Mouse (Mus musculus): ENCODE results near the gene Ces2c.
"Not testable (repeated sequence)": the region's sequence is repeated elsewhere in the genome, so short reads cannot be mapped to it uniquely, and the experiment has no call there.

Ces2c gene

DNA sequence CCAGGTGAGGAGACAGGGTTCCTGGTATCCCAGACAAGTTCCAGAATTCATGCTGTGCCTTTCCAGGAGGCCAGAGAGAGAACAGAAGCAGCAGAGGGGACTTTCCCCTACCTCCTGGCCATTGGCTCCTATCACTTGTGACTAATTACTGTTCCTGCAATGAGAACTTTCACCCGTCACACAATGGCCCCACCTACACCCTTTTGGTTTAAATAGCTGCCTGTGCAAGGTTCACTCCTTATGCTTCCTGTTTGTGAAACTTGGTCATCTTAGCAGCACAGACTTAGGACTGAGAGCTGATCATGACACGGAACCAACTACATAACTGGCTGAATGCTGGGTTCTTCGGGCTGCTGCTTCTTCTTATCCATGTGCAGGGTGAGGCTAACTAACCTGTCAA is at the start of gene Ces2c:
Gene Ces2c (plus strand): TSS at position 238 of the 400 bp plus-strand sequence.
- peak; percentile 86 for DNase-seq

DNA sequence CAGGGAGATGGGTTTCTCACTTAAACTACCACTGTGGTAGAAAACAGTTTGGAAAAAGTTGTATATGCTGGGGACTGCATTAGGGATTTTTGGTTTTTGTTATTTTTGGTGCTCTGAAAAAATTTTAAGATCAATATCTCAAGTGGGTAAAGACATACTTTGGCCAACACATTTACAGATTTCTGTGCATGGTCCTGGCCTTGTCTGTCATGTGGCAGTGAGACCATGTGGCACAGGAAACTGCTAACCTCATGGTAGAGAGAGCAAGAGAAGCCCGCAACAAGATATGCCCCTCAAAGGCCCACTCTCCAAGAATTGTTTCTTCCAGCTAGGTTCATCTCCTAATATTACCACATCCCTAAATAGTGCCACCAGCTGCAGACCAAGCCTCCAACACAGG is 47.5 kb upstream of the Ces2c start:
- DNase-seq, result no peak

DNA sequence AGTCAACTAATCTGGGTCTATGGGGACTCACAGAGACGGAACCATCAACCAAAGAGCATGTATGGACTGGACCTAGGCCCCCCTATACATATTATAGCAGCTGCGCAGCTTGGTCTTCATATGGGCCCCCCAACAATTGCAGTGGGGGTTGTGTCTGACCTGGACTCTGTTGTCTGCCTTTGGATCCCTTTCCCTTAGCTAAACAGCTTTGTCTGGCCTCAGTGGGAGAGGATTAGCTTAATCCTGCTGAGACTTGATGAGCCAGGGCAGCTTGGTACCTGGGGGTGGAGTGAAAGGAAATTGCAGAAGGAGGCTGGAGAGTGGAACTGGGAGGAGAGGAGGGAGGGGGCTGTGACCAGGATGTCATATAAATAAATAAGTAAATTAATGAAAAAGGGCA is 40.7 kb upstream of the Ces2c start:
- no peak for DNase-seq

DNA sequence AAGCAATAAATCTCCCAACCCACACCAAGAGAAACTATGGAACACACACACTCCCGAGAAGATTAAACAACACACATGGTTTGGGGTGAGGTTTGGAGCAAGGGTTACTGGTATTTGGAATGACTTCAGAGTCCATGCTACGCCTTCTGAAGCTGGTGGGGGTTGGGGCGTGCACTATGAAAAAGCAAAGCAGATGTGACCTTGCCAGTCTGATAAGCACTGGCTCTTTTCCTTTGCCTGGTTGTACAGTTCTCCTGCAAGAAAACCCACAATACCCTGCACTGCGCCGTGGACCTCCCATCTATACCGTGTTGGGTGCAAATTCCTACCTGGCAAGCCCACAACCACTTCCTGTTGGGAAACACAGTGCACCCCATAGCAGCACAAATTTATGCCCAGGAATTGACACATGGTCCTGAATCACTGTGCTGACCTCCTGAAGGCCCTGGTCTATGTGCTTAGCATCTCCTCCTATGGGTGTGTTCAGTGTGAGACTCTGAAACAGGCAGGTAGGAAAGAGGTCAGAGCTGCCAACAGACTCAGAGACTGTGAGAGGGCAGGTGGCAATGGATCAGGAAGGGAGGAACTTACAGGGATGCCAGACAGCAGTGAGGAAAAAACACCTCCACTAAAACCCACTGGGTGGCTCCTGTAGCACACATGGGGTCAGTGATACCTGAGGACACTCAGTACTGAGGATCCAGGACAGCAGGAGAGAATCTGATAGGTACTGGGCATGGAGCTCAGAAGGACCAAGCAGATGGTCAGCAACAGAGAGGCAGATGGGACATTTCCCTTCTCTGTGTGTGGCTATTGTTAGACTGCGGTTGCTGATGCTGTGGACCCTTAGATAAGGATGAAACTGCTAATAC is 38.1 kb upstream of the Ces2c start:
- DNase-seq, result no peak

DNA sequence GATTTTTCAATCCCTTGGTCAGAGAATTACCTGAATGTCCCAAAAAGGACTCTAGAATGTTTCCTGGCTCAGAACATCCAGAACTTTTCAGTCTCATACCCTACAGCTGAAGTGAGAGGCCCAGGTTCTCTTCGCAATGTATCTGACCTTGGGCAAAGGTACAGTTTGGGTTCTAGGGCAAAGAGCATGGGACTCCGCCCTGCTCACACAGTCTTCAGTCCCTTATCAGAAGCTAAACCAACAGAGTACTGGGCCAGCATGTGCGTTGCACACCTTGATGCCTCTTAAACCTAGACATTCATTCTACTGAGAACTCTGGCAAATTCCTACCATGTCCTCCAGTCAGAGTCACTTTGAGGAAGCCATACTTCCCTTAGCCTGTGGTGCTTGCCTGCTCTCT is 37.4 kb upstream of the Ces2c start:
- DNase-seq, result no peak

DNA sequence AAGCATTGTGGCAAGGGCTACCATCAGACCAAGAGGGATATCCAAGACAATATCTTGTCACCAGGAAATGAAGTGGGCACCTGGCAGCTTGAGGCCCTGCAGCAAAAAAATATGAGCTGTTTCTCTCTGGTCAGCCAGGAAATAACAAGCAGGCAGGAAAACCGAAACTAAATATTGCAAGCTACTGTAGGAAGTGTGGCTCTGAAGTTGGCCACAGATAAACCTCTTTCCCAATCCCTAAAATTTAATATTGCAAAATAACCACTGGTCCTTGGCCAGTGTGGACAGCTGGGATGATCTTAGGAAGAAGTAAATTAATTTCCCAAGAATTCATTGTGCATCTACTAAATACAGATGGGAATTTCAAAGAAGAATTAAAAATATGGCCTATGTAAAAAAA is 20.0 kb upstream of the Ces2c start:
- DNase-seq, result peak; percentile 13

DNA sequence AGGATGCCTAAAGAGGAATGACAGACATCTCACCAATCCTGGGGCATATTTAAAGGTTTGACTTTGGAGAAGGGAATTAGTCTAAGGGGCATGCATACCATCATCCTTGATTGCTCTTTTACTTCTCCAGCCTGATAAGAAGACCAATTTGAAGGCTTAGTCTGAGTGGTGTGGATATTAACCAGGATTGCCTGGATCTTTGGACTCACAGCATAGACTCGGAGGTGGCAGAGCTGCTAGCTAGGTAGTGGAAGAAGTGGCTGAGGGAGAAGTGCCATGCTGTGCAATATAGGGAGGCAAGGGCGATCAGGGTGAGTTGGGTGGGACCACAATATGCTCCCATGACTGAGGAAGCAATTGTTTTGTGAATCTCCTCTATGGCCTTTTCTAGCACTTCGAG is 18.6 kb upstream of the Ces2c start:
- peak; percentile 44 for DNase-seq

DNA sequence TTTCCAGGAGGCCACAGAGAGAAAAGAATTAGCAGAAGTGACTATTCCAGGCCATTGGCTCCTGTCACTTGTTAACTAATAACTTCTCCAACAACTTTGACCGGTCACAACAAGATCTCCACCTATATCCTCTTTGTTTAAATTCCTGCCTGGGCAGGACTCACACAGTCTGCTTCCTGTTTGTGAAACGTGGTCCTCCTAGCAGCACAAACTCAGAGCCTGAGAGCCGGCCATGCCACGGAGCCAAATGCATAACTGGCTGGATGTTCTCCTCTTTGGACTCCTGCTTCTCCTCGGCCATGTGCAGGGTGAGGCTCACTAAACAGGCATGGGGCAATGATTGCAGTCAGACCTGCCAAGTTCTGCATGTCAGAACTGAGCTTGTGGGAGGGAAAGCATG is 15.4 kb upstream of the Ces2c start, which contains the start of gene Ces2b:
Gene Ces2b (plus strand): TSS at position 133 of the 400 bp plus-strand sequence.
- DNase-seq, result peak; percentile 51

DNA sequence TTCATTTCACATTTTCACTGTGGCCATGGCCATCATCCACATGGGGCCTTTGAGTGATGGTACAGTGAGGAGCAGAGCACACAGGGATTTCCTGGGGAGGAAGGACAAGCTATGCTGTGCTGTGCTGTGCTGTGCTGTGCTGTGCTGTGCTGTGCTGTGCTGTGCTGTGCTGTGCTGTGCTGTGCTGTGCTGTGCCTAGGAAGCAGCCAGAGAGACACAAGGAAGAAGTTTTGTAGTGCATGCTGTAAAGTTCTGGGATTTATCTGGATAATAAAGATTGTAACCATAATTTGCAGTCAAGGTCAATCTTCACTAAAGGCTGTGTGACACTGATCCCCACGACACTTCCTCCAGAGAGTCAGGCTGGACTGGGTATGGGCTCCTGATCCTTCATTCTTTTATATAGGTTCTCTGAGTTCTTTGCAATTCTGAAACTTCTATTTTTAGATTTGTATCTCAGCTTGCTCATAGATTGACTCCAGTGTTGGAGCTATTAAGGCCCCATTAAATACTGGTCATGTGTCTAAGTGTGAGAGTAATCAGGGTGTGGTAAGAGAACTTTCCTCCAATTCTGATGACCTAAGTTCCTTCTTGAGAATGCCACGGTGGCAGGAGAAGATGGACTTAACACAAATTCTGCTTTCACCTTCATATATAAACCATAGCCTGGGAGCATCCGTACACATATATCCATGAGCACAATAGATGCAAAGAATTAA is 5.3 kb upstream of the Ces2c start:
- no peak for DNase-seq

DNA sequence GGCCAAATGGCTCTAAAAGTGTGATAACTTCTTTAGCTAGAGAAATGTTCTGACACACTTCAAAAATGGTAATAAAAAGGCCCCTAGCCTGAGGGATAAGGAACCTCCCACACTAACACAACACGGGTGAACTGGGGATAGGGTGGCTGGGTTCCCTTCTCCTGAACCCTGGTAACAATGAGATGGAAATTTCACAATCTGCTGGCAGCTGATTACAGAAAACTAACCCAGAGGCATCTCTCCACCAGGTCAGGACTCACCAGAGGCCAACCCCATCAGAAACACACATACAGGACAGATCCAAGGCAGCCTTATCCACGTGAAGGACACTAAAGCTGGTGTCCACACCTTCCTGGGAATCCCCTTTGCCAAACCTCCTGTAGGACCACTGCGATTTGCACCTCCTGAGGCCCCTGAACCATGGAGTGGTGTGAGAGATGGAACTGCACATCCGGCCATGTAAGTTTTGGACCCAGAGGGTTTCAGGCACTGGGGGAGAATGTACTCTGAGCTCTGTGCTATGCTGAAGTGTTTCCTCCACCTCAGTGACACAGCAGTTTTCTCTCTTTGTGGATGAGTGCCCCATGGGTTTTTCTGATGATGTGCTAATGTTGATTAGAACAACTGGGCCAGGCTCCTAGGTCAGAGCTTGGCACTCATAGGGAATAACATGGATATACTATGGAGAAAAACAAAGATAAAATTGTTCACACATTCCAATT is 1.0 kb downstream of the Ces2c start:
- DNase-seq, result peak; percentile 40

DNA sequence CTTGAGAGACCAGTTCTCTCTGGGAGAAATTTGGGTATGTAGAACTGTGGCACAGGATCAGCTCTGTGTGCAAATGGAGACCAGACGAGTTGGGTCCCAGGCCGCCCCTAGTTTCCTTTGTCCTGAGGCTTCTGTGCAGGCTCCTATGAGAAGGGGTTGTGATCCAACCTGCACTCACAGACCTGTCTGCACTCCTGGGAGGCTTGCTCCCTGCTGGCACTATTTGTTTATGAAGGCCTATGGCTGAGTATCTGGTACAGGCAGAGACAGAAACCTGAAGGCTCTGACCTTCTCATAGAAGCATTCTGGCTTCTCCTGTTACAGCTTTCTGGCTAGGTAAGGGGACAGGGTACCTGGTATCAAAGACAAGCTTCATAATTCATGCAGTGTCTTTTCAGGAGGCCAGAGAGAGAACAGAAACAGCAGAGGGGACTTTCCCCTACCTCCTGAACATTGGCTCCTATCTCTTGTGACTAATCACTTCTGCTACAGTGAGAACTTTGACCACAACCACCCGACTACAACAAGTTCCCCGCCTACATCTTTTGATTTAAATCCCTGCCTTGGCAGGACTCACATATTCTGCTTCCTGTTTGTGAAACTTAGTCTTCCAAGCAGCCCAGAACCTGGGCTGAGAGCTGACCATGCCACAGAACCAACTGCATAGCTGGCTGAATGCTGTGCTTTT is 20.1 kb downstream of the Ces2c start:
- not testable (repeated sequence) for DNase-seq

DNA sequence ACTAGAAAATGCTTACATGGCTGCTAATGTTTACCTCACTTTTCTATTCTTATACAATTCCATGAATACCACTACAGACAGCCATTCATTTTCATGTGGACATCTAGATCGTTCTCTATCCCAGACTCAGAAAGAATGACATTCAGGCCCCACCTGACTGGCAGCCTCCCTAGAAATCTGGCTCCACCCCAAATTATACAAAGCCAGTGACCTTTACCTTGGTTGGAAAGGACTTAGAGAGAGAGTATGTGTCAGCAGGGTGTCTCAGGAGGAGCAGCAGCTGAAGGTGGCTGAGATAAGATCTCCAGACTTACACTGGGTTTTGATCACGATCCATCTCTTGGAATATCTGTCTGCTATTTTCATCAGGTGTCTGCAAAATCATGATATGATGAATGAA is 22.0 kb downstream of the Ces2c start:
- DNase-seq, result not testable (repeated sequence)

DNA sequence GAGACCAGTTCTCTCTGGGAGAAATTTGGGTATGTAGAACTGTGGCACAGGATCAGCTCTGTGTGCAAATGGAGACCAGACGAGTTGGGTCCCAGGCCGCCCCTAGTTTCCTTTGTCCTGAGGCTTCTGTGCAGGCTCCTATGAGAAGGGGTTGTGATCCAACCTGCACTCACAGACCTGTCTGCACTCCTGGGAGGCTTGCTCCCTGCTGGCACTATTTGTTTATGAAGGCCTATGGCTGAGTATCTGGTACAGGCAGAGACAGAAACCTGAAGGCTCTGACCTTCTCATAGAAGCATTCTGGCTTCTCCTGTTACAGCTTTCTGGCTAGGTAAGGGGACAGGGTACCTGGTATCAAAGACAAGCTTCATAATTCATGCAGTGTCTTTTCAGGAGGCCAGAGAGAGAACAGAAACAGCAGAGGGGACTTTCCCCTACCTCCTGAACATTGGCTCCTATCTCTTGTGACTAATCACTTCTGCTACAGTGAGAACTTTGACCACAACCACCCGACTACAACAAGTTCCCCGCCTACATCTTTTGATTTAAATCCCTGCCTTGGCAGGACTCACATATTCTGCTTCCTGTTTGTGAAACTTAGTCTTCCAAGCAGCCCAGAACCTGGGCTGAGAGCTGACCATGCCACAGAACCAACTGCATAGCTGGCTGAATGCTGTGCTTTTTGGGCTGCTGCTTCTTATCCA is 39.5 kb downstream of the Ces2c start:
- DNase-seq, result not testable (repeated sequence)

DNA sequence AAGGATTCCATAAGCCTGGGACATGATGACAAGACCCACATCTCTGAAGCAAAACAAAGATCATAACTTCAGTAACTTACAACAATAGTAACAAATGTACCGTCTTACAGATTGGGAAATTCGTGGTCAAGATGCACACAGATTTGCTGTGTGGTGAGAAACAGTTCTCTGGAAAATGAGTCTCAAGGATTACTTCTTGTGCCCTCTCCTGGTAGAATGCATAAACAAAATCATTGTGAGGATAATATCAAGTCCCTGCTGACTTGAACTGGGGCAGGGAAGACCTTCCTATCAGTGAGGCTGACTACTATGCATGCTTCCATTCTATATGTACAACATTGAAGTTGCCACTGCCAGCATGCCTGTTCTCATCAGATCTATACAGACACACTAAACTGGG is 54.9 kb downstream of the Ces2c start:
- peak; percentile 47 for DNase-seq

Data from kidney, adult 9 months (tissue).